Mouse (Mus musculus) liver, embryonic 14.5 days (tissue): ENCODE data around the gene Tyrobp.

ENCODE experiments used
- CTCF ChIP-seq: IDR thresholded peaks from 2 replicates; pipeline ENCODE4 v1.5.1; 2016; ENCODE audit warnings: antibody characterized with exemption, low read depth, control low read depth
- EP300 ChIP-seq: IDR thresholded peaks from 2 replicates; pipeline ENCODE4 v1.6.1; 2016; ENCODE audit warnings: antibody characterized with exemption, low read depth

- TF ChIP-seq CTCF = no peak
- TF ChIP-seq EP300 = no peak
Measured at GRCm38 (mm10) chr7:30394379-30394778, 19.2 kb upstream of the Tyrobp start.
